20 mouse cellular contexts compared by ENCODE assay signal in genomic region chr15:59823921-59824320, GRCm38 (mm10).
DNase-seq lines count a peak whose midpoint lies in the region; ATAC-seq and TF ChIP-seq lines count a peak whose summit lies in the region.
"Had no signal": no experiment of that assay in that cellular context is flagged by ENCODE, and none has a peak within 500 bp of the region (broad histone marks: within the 10 kb centered on the region; RNA-seq: fewer than 3 reads in every experiment).

No protein-coding gene starts in this region.

- no peaks in the 10 kb centered on the region for H3K36me3 ChIP-seq in heart, embryonic 10.5 days
- H3K36me3 ChIP-seq in ES-Bruce4 (ENCODE audit: control insufficient read depth, insufficient read depth, low read length, poor library complexity, severe bottlenecking): no peaks in the 10 kb centered on the region
- no peaks in the 10 kb centered on the region for H3K36me3 ChIP-seq in lung, embryonic 16.5 days (ENCODE audit: control insufficient read depth, insufficient read depth, low read length)
- H3K36me3 ChIP-seq: hindbrain, embryonic 13.5 days; liver, embryonic 15.5 days had no signal

- ATAC-seq in lung, embryonic 16.5 days (ENCODE audit: low read depth): peak; percentile 35; the same call in 1 of the 2 replicates
- ATAC-seq: CD4-positive, CD25-positive, alpha-beta regulatory T cell, adult 4 months; forebrain, embryonic 13.5 days; inflammation-experienced regulatory T-cells, adult 6 months had no signal

- peak overlapping the region; percentile 75; the same call in 1 of the 2 replicates for H3K27ac ChIP-seq in heart, embryonic 10.5 days
- H3K27ac ChIP-seq in ES-Bruce4 (ENCODE audit: insufficient read depth, low read length): peak overlapping the region; percentile 76
- peak overlapping the region; percentile 90 for H3K27ac ChIP-seq in embryonic fibroblast, embryonic 13.5 days (ENCODE audit: insufficient read depth, low read length)
- H3K27ac ChIP-seq in lung, embryonic 16.5 days (ENCODE audit: low read length): peak overlapping the region; percentile 86
- H3K27ac ChIP-seq in left cerebral cortex, adult 2 months: no peak overlapping the region
- H3K27ac ChIP-seq: forebrain, embryonic 13.5 days; hindbrain, embryonic 13.5 days; liver, embryonic 15.5 days had no signal

- TF ChIP-seq POLR2A in ES-Bruce4 (IDR thresholded peaks at IDR 0.05; ENCODE audit: insufficient read depth, low read length): no peak
- TF ChIP-seq POLR2A in embryonic fibroblast, embryonic 13.5 days (IDR thresholded peaks at IDR 0.05; ENCODE audit: low read depth, low read length): no peak

- no peak for DNase-seq in heart, embryonic 10.5 days (ENCODE audit: low spot score)
- DNase-seq in heart, adult 11 months: no peak
- DNase-seq in left cerebral cortex, adult 2 months (ENCODE audit: extremely low spot score in 1 of 2, low spot score in 2 of 2): no peak
- no peak for DNase-seq in left cerebral cortex, postnatal 14 days (ENCODE audit: low spot score in 2 of 2)
- no peak for DNase-seq in cerebellum, postnatal 36 days
- DNase-seq: cerebellum, adult 8-10 months; gastrocnemius, postnatal 25 days; heart, postnatal 14 days; right cerebral cortex, postnatal 4 days had no signal

- WGBS in heart, embryonic 10.5 days: 45% methylated on average over 2 of the region's 2 CpGs
- WGBS in lung, embryonic 16.5 days: 36% methylated on average over 2 of the region's 2 CpGs

- H3K4me3 ChIP-seq in heart, embryonic 10.5 days: no peak overlapping the region
- no peak overlapping the region for H3K4me3 ChIP-seq in ES-Bruce4 (ENCODE audit: low read depth, low read length)
- H3K4me3 ChIP-seq in embryonic fibroblast, embryonic 13.5 days (ENCODE audit: insufficient read depth, low read length): no peak overlapping the region
- no peak overlapping the region for H3K4me3 ChIP-seq in lung, embryonic 16.5 days (ENCODE audit: low read length)
- no peak overlapping the region for H3K4me3 ChIP-seq in left cerebral cortex, adult 2 months
- H3K4me3 ChIP-seq: erythroblast, embryonic 14.5 days; forebrain, embryonic 13.5 days; hindbrain, embryonic 13.5 days; liver, embryonic 15.5 days; megakaryocyte, embryonic 14.5 days had no signal

- H3K27me3 ChIP-seq in heart, embryonic 10.5 days (ENCODE audit: insufficient read depth, poor library complexity, severe bottlenecking): peaks cover 10% of the 10 kb centered on the region; the same call in 1 of the 2 replicates
- no peaks in the 10 kb centered on the region for H3K27me3 ChIP-seq in ES-Bruce4 (ENCODE audit: control insufficient read depth, insufficient read depth, low read length, poor library complexity, severe bottlenecking)
- no peaks in the 10 kb centered on the region for H3K27me3 ChIP-seq in lung, embryonic 16.5 days (ENCODE audit: control insufficient read depth, insufficient read depth, low read depth, low read length)
- H3K27me3 ChIP-seq: hindbrain, embryonic 13.5 days; liver, embryonic 15.5 days had no signal

- H3K4me2 ChIP-seq in lung, embryonic 16.5 days (ENCODE audit: low read depth, low read length): no peak overlapping the region
- H3K4me2 ChIP-seq: forebrain, embryonic 13.5 days; heart, embryonic 11.5 days; hindbrain, embryonic 13.5 days; liver, embryonic 15.5 days had no signal

- TF ChIP-seq EP300 in ES-Bruce4 (IDR thresholded peaks at IDR 0.05; ENCODE audit: insufficient read depth, low read depth, low read length): peak; percentile 90

- H3K4me1 ChIP-seq in heart, embryonic 10.5 days: peaks cover 35% of the 10 kb centered on the region
- H3K4me1 ChIP-seq in ES-Bruce4 (ENCODE audit: control insufficient read depth, insufficient read depth, low read length): peaks cover 6% of the 10 kb centered on the region
- peaks cover 21% of the 10 kb centered on the region for H3K4me1 ChIP-seq in embryonic fibroblast, embryonic 13.5 days (ENCODE audit: control insufficient read depth, insufficient read depth, low read length)
- H3K4me1 ChIP-seq in lung, embryonic 16.5 days (replicated peaks; ENCODE audit: control insufficient read depth, insufficient read depth, low read length): peaks cover 10% of the 10 kb centered on the region

- TF ChIP-seq CTCF in ES-Bruce4 (IDR thresholded peaks at IDR 0.05; ENCODE audit: low read depth, low read length): no peak
- no peak for TF ChIP-seq CTCF in embryonic fibroblast, embryonic 13.5 days (IDR thresholded peaks at IDR 0.05; ENCODE audit: borderline replicate concordance, insufficient read depth, low read length)
- no peak for TF ChIP-seq CTCF in left cerebral cortex, adult 2 months (IDR thresholded peaks at IDR 0.05)

- intact Hi-C loops in left cerebral cortex, adult 2 months (cut with DNase I): no loop called here
- intact Hi-C loops in left cerebral cortex, postnatal 14 days (cut with DNase I): no loop called here

- no peak overlapping the region for H3K9ac ChIP-seq in ES-Bruce4 (ENCODE audit: low read depth, poor library complexity, severe bottlenecking)
- no peak overlapping the region for H3K9ac ChIP-seq in lung, embryonic 16.5 days (ENCODE audit: low read length)
- H3K9ac ChIP-seq: forebrain, embryonic 13.5 days; hindbrain, embryonic 13.5 days; liver, embryonic 15.5 days had no signal

- H3K9me3 ChIP-seq in heart, embryonic 10.5 days: no peaks in the 10 kb centered on the region
- no peaks in the 10 kb centered on the region for H3K9me3 ChIP-seq in ES-Bruce4 (replicated peaks; ENCODE audit: control insufficient read depth, insufficient read depth, low read length, poor library complexity, severe bottlenecking)
- H3K9me3 ChIP-seq in lung, embryonic 16.5 days (ENCODE audit: control insufficient read depth, low read length): no peaks in the 10 kb centered on the region
- H3K9me3 ChIP-seq: forebrain, embryonic 13.5 days; hindbrain, embryonic 13.5 days; liver, embryonic 15.5 days; megakaryocyte, embryonic 14.5 days had no signal
